Mouse (Mus musculus): ENCODE measurements around the gene Ano6. TPM values are rescaled to one million over a fixed set of nuclear protein-coding genes. Genes with fewer than 3 reads are reported as not detected.

Gene Ano6
- total and polyA plus RNA-seq, 3 experiments: 0.01 to 0.49 TPM; not detected in 1

DNA sequence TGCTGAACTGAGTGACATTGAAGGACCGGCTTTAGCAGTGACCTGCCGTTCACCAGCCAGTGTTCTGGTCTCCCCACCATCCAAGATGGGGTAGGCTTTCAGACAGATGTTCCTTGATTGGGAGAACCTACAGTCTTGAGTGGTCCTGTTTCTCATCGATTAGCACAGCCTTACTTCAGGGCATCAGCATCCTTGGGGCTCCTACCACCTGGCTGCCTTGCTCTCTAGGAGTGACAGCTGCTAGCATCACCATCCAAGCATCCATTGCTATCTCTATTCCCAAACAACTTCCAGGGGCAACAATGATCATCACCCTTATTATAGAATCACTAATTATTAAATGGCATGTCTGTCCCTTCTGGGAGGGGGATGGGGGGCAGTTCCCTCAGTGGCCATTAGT is 124.8 kb downstream of the Ano6 start:
- peaks cover 26% of the 10 kb centered on the region for H3K9me3 ChIP-seq (replicated peaks)
- no peaks in the 10 kb centered on the region for H3K4me1 ChIP-seq (ENCODE audit: insufficient read depth, low read depth, low read length)
- TF ChIP-seq POLR2AphosphoS5 (IDR thresholded peaks at IDR 0.05; ENCODE audit: insufficient replicate concordance, low read depth, low read length) (no peak), CTCF (IDR thresholded peaks at IDR 0.05; ENCODE audit: low read depth, low read length) (no peak), TAL1 (conservative IDR thresholded peaks at IDR 0.05; ENCODE audit: low read depth, low read length) (no peak), GATA2 (IDR thresholded peaks at IDR 0.05; ENCODE audit: borderline replicate concordance, low read depth, low read length) (no peak), GATA1 (IDR thresholded peaks at IDR 0.05; ENCODE audit: borderline replicate concordance, low read length) (no peak)
- no peak for DNase-seq (ENCODE audit: low spot score)
- no peak for ATAC-seq (ENCODE audit: extremely low read depth, insufficient number of reproducible peaks, low FRiP score, poor library complexity, severe bottlenecking)
- H3K4me3 ChIP-seq (ENCODE audit: low read depth, low read length): no peak overlapping the region
- H3K36me3 ChIP-seq (replicated peaks): no peaks in the 10 kb centered on the region
- H3K27me3 ChIP-seq (ENCODE audit: insufficient read depth, low read length): no peaks in the 10 kb centered on the region

DNA sequence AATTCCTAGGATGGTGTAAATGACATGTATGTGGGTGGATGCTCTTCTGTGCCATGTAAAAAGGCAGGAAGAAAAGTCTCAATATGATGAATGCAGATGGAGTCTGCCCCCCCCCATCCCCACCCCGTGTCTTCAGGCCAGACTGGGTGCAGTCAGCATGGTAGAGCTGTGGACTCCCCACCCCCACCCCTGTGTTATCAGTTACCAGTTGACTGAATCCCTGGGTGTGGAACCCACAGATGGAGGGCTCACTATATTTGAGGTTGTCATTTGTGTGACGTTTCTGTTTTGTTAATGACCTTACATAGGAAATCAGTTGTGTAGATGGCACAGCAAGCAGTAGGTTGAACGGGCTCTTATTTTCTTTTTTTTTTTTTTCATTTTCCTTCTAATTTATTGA is 126.7 kb downstream of the Ano6 start:
- DNase-seq (ENCODE audit: low spot score): no peak
- ATAC-seq (ENCODE audit: extremely low read depth, insufficient number of reproducible peaks, low FRiP score, poor library complexity, severe bottlenecking): no peak
- Histone ChIP-seq H3K4me3 (ENCODE audit: low read depth, low read length) (no peak overlapping the region), H3K36me3 (replicated peaks) (no peaks in the 10 kb centered on the region), H3K9me3 (replicated peaks) (peaks cover 29% of the 10 kb centered on the region), H3K27me3 (ENCODE audit: insufficient read depth, low read length) (no peaks in the 10 kb centered on the region), H3K4me1 (ENCODE audit: insufficient read depth, low read depth, low read length) (no peaks in the 10 kb centered on the region)
- TF ChIP-seq TAL1 (conservative IDR thresholded peaks at IDR 0.05; ENCODE audit: low read depth, low read length) (no peak), CTCF (IDR thresholded peaks at IDR 0.05; ENCODE audit: low read depth, low read length) (no peak), POLR2AphosphoS5 (IDR thresholded peaks at IDR 0.05; ENCODE audit: insufficient replicate concordance, low read depth, low read length) (no peak), GATA2 (IDR thresholded peaks at IDR 0.05; ENCODE audit: borderline replicate concordance, low read depth, low read length) (no peak), GATA1 (IDR thresholded peaks at IDR 0.05; ENCODE audit: borderline replicate concordance, low read length) (no peak)

DNA sequence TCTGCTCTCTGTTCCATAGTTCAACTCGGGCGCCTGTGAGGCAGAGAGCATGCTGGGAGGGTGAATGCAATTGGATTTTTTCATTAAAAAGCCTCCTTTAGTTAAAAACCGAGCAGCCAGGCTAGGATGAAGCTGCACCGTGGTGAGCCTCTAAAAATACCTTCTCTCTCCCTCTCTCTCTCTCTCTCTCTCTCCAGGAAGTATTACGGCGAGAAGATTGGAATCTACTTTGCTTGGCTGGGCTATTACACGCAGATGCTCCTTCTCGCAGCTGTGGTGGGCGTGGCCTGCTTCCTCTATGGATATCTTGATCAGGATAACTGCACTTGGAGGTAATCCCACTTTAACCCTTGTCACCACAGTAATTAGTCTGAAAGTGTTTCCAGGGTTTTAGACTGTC is 129.4 kb downstream of the Ano6 start:
- TF ChIP-seq POLR2AphosphoS5 (IDR thresholded peaks at IDR 0.05; ENCODE audit: insufficient replicate concordance, low read depth, low read length) (no peak), GATA1 (IDR thresholded peaks at IDR 0.05; ENCODE audit: borderline replicate concordance, low read length) (no peak), CTCF (IDR thresholded peaks at IDR 0.05; ENCODE audit: low read depth, low read length) (no peak), GATA2 (IDR thresholded peaks at IDR 0.05; ENCODE audit: borderline replicate concordance, low read depth, low read length) (no peak)
- ATAC-seq (ENCODE audit: extremely low read depth, insufficient number of reproducible peaks, low FRiP score, poor library complexity, severe bottlenecking): no peak
- Histone ChIP-seq H3K4me3 (ENCODE audit: low read depth, low read length) (no peak overlapping the region), H3K4me1 (ENCODE audit: insufficient read depth, low read depth, low read length) (no peaks in the 10 kb centered on the region), H3K36me3 (replicated peaks) (no peaks in the 10 kb centered on the region), H3K27me3 (ENCODE audit: insufficient read depth, low read length) (no peaks in the 10 kb centered on the region), H3K9me3 (replicated peaks) (peaks cover 19% of the 10 kb centered on the region)
- no peak for DNase-seq (ENCODE audit: low spot score)

DNA sequence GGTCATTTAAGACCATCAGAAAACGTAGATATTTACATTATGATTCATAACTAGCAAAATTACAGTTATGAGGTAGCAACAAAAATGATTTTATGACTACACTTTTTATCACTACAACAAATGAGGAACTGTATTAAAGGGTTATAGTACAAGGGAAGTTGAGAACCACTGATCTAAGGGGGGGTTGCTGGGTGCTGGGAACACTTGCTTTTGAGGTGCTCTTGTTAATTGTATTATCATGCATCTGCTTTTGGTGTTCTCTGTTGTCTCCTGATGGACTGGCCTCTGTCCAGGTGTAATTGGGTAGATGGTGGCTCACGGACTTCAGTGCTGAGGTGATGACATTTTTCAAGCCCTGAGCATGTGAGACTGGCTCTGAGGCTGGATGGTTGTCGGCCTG is 130.4 kb downstream of the Ano6 start:
- DNase-seq (ENCODE audit: low spot score): no peak
- no peaks in the 10 kb centered on the region for H3K27me3 ChIP-seq (ENCODE audit: insufficient read depth, low read length)
- TF ChIP-seq POLR2AphosphoS5 (IDR thresholded peaks at IDR 0.05; ENCODE audit: insufficient replicate concordance, low read depth, low read length): no peak
- TF ChIP-seq TAL1 (conservative IDR thresholded peaks at IDR 0.05; ENCODE audit: low read depth, low read length): no peak
- H3K4me1 ChIP-seq (ENCODE audit: insufficient read depth, low read depth, low read length): no peaks in the 10 kb centered on the region
- H3K9me3 ChIP-seq (replicated peaks): peaks cover 20% of the 10 kb centered on the region
- ATAC-seq (ENCODE audit: extremely low read depth, insufficient number of reproducible peaks, low FRiP score, poor library complexity, severe bottlenecking): no peak
- H3K4me3 ChIP-seq (ENCODE audit: low read depth, low read length): no peak overlapping the region
- H3K36me3 ChIP-seq (replicated peaks): no peaks in the 10 kb centered on the region

- ATAC-seq (ENCODE audit: extremely low read depth, insufficient number of reproducible peaks, low FRiP score, poor library complexity, severe bottlenecking) (no peak), DNase-seq (ENCODE audit: low spot score) (no peak)
- Histone ChIP-seq H3K9me3 (replicated peaks) (peaks cover 17% of the 10 kb centered on the region; the same call in 1 of the 2 replicates), H3K4me1 (ENCODE audit: insufficient read depth, low read depth, low read length) (no peaks in the 10 kb centered on the region), H3K36me3 (replicated peaks) (no peaks in the 10 kb centered on the region), H3K27me3 (ENCODE audit: insufficient read depth, low read length) (no peaks in the 10 kb centered on the region), H3K4me3 (ENCODE audit: low read depth, low read length) (no peak overlapping the region)
- TF ChIP-seq GATA1 (IDR thresholded peaks at IDR 0.05; ENCODE audit: borderline replicate concordance, low read length) (no peak), CTCF (IDR thresholded peaks at IDR 0.05; ENCODE audit: low read depth, low read length) (no peak), POLR2AphosphoS5 (IDR thresholded peaks at IDR 0.05; ENCODE audit: insufficient replicate concordance, low read depth, low read length) (no peak), GATA2 (IDR thresholded peaks at IDR 0.05; ENCODE audit: borderline replicate concordance, low read depth, low read length) (no peak), TAL1 (conservative IDR thresholded peaks at IDR 0.05; ENCODE audit: low read depth, low read length) (no peak)
Measured at GRCm38 (mm10) chr15:95921639-95922038, 131.0 kb downstream of the Ano6 start.

GRCm38 (mm10) chr15:95922558-95922957 is 131.9 kb downstream of the Ano6 start:
- H3K4me1 ChIP-seq (ENCODE audit: insufficient read depth, low read depth, low read length): no peaks in the 10 kb centered on the region
- H3K9me3 ChIP-seq (replicated peaks): peaks cover 15% of the 10 kb centered on the region; the same call in 1 of the 2 replicates
- TF ChIP-seq GATA2 (IDR thresholded peaks at IDR 0.05; ENCODE audit: borderline replicate concordance, low read depth, low read length) (no peak), GATA1 (IDR thresholded peaks at IDR 0.05; ENCODE audit: borderline replicate concordance, low read length) (no peak), TAL1 (conservative IDR thresholded peaks at IDR 0.05; ENCODE audit: low read depth, low read length) (no peak), POLR2AphosphoS5 (IDR thresholded peaks at IDR 0.05; ENCODE audit: insufficient replicate concordance, low read depth, low read length) (no peak), CTCF (IDR thresholded peaks at IDR 0.05; ENCODE audit: low read depth, low read length) (no peak)
- no peaks in the 10 kb centered on the region for H3K27me3 ChIP-seq (ENCODE audit: insufficient read depth, low read length)
- ATAC-seq (ENCODE audit: extremely low read depth, insufficient number of reproducible peaks, low FRiP score, poor library complexity, severe bottlenecking) (no peak), DNase-seq (ENCODE audit: low spot score) (no peak)
- H3K4me3 ChIP-seq (ENCODE audit: low read depth, low read length): no peak overlapping the region
- H3K36me3 ChIP-seq (replicated peaks): no peaks in the 10 kb centered on the region
